Mouse (Mus musculus) WW6 (cell line): ENCODE results near the gene Slc44a3.
A peak's percentile ranks its signal among the peaks of the same experiment; 100 is the strongest.

Experiments used
- DNase-seq: peaks from one replicate; pipeline ENCODE4 v3.0.0-alpha.2; 2013; ENCODE audit warnings: low read depth, low spot score

Gene Slc44a3

DNA sequence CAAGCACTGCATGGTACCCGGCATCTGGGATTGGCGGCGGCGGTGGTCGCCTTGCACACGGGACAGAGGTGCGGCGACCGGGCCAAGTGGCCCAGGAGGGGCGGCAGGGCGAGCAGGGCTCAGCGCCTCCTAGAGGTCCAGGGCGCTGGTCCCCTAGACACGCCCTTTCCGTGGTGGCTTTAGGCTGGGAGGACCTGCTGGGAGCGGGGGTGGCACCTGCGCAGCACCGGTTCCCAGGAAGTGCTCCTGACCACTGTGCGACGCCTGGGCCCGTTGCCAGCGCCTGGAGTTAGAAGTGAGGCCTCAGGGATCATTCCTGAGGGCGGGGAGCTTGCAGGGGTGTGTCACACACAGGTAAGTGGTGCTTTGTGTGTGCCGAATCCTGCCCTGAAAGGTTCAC, at the start of gene Slc44a3:
Gene Slc44a3, minus strand, starts transcription at position 229 of the 400 bp plus-strand sequence.
- DNase-seq: no peak

DNA sequence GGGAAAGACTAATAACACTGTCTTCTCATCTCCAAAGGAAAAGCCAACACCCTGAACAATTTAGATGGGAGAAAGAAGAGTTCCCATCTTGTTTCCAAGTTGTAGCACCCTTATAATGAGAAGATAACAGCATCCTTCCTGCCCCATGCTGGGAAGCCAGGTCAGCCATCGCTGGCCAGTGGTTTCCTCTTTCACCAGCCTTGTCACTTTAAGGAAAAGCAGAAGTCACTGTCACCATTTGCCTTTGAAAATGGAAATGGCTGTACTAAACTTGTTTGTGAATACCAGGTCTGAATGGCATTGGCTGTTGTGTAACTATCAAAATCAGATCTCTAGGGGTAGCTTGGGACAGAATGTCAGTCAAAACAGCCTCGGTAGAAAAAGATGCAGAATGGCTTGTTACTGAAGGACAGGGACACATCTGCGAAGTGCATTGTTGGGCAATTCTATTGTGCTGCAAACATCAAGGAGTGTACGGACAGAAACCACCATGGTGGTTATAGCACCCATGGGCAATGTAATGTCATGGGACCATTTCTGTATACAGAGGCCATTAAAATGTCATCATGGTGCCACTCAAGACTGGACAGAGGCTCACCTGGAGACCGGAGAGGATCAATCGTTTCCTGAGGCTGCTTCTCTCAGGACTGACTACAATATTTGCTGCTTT, 47.8 kb upstream of the Slc44a3 start:
- no peak for DNase-seq

DNA sequence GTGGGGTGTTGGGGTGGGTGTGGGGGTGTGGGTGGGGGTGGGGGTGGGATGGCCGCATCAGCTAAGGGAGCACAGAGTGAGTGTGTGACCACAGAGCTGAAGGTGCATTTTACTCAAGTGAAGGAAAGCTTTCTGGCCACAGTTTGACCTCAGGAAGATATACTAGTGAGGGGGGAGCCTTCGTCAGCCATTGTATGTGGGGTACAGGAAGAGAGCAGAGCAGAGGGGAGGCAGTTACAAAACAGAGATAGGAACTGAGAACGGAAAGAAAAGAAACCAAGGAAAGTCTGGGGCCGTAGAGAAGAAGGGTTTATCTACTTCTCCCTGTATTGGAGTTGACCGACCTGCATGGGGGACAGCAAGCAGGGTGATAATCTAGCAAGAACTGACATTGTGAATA, 47.2 kb upstream of the Slc44a3 start:
- DNase-seq: no peak

DNA sequence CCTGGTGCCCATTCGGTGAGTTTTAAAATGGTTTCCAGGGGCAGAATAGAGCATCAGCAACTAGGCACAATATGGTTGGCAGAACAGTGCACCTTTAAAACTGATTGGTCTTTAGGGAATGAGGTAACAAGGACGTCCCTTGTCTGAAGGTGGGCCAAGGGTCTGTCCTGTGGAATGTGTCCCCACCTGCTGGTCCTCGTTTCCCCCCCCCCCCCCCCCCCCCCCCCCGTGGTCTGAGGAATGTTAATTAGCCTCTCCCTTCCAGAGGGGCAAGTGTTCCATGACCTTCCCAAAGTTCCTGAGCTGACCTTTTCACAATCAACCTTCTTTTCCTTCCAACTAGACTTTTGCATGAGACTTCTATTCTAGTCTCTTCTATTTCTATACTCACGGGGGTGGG, 46.5 kb upstream of the Slc44a3 start:
- DNase-seq: no peak

DNA sequence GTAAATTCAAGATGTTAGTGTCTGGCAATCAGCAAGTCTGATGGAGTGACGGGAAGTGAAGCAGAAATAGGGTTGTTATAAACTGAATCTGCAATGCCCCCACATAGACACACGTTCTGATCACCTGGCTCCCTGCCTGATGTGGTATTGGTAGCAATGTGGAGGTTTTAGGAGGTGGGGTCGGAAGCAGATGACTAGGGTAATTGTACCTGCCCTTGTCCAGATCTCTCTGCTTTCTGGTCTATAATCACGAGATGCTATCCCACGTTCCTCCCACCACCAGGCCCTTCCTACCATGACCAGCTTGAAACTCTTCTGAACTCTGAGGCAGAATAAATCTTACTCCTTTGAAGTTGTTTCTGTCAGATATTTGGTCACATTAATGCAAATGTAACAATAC, 45.4 kb upstream of the Slc44a3 start:
- no peak for DNase-seq

DNA sequence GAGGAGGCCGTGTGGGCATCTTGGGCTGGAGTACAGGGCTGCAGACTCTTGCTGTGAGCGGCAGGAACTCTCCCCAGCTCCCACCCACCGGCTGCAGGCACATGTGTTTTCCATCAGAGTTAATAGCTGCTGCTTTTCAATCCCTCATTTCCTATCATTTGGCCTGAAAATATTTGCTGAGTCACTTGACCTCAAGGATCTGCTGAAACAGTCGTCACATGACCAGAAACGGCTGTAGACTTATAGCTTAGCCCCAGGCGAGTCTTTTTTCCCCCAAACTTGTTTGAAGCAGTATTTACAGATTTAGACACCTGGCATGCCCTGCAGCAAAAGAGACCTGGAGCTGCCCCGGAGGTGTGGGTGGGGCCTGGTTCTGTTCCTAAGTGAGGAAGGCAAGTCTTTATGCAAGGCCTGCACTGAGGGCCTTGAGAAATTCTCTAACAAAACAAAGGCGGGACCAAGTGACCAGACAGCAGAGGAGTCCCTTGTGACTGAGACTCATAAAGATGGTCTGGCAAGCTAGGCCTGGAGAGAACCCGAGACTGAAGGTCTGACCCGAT, 44.9 kb upstream of the Slc44a3 start:
- DNase-seq: peak; percentile 86

DNA sequence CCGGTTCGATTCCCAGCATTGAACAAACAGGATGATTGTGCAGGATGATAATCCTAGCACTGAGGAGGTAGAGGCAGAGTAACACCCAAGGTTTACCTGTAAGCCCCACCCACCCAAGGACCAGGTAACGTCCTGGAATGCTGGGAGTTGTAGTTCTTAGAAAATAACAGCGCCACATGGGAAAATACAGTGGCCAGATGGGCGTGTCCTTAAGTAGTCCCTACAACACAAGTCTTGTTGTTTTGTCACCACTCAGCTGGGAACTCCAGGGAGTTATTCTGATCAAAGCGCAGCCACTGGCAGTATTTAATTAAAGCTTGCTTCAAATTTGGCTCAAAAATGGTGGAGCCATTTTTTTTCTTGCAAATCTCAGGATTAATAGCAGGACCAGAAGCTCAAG, 44.2 kb upstream of the Slc44a3 start:
- peak; percentile 76 for DNase-seq

DNA sequence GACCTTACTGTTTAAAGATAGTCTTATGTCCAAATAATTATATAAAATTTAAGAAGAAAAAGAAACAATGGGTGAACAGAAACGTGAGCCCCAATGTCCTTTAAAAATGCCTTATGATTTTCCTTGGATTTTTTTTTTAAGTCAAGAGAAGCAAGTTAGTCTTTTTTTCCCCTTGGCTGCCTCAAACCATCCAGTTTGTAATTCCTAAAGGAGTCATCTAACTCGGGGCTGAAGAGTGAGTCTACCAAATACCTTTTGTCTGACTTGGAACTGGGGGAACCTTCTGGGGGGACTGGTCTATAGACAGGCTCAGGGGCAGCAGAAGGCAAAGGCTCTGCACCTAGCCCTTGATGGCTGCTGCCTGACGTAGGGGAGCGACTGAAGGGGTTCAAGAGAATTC, 42.2 kb upstream of the Slc44a3 start:
- no peak for DNase-seq

DNA sequence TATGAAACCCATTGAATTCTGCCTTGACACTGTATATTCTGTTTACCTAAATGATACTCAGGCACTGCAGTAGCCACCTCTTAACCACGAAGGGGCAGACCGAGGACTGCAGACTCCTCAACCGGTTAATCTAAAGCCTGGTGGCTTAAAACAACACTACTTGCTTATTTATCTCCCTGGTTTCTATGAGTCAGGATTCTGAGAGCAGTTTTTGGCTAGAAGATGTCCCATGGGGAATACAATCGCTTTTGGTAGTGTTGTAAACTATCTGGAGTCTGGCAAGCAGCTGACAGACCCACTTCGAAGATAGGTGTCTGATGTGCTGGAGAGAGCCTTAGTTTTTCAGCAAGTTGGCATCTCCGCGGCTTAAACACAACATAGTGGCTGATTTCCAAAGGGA, 41.7 kb upstream of the Slc44a3 start:
- no peak for DNase-seq

DNA sequence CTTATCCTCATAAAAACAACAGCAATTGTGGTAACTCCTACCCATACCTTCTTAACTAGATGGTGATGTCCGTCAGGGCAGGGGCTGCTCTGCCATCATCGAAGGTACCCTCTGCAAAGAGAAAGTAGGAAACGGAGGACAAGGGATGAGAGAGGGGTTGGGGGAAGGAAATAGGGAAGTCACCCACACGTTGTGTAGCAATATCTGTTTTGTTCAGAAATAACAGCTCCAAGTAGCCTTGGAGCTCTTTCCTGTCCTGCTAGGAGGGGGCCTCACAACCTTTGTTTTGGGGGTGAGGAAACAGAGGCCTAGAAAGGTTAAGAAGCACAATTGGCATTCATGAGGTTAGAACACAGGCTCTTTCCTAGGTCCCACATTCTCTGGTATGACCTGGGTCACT, 39.3 kb upstream of the Slc44a3 start:
- DNase-seq: no peak

DNA sequence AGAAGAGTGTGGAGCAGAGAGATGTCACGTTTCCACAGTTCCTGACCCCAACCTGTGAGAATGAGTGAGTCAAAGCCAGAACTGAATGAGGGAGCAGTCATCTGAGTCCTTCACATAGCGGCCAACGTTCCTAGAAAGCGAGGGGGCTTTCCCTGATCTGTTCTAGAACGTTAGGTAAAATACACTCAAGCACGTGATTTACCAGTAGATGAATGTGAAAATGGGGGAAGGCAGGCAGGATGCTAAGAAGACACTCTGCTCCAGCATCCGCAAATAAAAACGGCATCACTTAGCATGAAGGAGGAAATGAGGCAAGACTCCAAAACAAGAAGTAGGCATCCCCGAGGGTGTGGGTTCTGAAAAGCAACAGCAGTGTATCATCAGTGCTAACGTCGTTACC, 38.4 kb upstream of the Slc44a3 start:
- DNase-seq: no peak

DNA sequence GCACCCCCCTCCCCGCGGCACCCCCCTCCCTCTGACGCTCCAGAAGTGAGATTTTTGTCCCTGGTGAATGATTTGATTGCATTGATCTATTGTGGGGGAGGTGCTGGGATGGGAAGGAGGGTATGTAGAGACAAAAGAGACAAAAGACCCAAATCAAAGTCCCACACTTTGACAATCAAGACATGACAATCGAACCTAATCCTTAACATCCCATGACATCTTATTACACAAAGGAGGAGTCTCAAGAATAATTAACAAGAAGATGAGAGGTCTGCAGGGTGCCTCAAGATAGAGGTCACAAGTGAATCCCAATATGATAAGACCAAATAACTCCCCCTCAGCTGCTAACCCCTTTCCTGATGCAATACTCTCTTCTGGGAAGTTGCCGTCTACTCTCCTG, 37.6 kb upstream of the Slc44a3 start:
- DNase-seq: no peak

DNA sequence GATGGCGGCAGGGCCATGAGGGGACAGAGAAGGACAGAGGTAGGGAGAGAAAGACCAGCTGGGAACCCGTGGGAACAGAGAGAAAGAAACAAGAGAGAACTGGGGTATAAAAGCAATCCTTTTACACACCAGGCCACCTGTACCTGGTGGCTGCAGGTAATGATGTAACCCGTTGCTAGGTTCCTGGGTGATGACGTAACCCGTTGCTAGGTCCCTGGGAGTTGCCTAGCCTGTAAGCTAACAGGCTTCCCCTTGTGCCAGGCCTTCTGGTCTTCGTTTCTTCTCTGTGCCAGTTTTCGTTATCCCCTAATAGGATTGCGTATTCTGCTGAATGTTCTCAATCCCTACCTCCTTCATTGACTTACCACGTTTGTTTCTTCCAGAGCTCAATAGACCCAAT, 36.8 kb upstream of the Slc44a3 start:
- DNase-seq: no peak

DNA sequence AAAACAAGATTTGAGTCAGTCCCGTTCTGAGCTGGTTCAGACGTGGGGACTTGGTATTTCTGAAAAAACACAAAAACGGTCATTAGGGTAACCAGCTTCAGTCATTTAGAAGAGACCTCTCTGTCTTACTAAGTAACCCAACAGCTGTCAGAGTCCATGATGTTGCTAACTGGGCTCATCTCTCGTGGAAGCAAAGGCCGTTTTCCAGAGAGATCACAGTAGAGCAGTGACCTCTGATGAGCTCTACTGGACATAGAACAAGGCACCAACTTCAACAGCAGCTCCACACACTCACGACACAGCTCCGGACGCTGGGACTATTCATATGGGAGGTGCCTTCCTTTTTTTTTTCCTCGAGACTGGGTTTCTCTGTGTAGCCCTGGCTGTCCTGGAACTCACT, 35.7 kb upstream of the Slc44a3 start:
- no peak for DNase-seq

DNA sequence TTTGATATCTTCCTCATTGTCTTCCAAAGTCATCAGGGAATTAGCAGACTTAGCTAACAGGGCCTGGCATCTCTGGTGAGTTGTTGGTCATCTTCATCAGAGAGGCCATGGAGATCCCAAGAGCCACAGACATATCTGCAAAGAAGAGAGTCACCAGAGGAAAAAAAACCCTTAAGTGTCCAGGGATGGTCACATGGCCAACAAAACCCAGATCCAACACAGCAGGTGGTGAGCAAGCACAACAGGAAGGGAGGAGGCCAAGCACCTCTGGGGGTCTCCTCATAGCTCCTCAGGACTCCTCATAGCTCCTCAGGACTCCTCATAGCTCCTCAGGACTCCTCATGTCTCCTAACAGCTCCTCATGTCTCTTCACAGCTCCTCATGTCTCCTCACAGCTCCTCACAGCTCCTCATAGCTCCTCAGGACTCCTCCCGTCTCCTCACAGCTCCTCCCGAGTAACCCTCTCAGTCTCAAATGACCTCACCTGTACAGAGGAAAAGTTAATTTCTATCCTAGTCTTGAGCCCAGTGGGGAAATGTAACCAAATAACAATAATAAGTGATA, 35.2 kb upstream of the Slc44a3 start:
- DNase-seq: no peak

DNA sequence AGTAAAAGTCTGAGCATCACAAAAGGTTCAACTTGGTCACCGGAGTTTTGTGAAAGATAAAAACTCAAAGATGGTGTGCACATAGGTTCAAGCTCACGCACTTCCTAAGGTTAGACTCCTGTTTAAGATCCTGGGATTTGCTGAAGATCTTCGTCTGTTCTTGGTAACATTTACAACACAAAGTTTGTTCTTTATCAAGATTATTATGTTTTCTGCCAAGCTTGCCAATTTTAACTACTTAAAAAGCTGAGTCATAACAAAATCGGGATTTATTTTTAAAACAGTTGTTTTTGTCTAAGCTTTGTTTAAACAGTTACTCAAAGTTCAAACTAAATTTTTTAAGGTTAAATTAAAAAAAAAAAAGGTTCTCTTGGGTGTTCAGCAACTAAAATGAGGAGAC, 34.7 kb upstream of the Slc44a3 start:
- DNase-seq: no peak

DNA sequence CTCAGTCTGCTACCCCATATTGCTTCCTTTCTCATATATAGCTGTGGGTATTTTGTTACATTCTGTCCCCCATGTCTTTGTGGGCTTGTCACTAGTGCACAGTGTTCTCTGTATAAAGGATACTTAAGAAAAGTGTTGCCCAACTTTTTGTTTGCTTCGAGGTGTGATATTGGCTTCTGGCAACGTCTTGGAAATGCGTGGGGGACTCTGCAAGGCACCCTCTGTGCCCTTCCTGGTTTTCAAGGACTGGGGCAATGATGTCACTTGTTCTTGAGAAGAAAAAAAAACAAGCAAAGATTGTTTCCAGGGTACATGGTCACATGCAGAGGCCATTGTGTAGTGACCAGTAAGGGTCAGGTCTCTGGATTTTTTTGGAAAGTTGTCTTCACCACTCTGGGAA, 29.6 kb upstream of the Slc44a3 start:
- DNase-seq: no peak

DNA sequence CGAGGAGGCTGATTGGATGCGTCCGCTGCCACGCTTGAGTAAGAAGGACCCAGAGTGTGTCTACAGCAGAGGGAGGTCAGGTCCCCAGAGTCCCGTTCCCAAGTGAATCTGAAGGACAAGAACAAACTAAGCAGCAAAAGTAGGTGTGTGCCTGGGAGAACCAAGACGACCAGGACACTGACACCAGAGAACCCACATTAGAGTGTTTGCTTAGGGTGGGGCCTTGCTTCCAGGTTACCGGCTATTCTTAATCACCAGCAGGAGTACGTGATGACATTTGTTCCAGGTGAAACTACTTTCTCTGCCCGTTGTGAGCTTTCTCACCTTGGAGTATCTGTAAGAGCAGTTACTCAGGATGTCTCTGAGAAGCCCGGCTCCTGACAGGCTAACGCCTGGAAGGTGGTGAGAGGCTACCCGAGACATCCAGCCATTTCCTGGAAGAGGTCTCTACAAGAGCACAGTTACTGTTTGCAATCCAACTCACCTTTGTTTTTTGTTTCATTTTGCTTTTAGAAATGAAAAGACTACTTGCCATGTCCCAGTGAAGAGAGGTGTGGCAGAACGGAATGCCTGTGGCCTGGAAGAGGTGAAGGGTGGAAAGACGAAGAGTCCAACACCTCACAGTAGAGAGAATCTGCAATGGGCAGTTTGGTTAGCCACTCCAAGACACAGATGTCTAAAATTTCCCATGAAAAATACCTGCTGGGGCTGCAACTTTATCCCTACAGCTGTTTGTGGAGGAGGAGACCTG, 28.1 kb upstream of the Slc44a3 start:
- no peak for DNase-seq

DNA sequence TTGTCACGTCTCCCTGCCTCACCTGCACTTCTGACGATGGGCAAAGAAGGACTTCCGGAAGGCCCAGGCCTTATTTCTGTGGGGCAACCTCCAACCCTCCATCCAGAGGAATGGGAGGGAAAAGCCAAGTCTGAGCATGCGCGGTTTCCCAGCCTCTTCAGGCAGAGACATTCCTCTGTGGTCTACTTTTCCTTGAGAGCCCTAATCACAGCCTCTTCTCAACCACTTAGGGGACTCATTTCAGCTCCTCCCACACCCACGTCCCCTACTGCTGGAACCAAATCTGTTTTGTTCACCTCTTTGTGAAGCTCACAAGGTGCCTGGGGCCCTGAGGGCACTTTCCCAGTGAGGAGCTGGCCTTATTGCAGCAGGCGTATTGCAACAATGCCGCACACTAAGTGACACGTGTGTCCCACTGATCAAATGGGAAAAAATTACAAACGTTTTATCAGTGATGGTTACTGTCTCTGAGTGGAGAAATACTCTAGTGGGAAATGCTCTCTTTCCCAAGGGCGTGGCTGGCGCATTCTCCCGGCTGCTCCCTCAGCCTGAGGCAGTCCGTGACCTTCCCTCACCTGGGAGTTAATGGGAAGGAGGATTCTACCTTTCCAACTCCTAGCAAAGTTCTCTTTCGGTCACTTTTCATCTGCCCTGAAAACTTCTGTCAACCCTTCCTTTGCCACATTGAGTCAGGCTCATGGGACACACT, 27.4 kb upstream of the Slc44a3 start:
- peak; percentile 65 for DNase-seq

DNA sequence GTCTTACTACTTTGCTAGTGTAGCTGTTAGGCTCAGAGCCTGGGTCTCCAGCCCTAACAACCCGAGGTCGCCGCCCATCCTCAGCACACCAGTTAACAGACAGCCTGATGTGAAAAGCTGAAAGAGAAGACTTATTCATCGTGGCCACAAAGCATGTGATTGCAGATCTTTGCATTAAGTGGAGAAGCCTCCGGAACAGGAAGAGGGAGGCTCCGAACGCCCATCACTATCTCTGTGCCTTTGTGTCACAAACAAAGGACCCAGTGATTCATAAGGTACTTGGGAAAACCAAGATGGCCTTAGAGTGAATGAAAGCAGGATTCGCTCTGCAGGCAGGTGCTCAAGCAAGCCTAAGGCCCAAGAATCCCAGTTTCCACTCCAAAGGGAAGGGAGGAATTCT, 26.7 kb upstream of the Slc44a3 start:
- DNase-seq: no peak

DNA sequence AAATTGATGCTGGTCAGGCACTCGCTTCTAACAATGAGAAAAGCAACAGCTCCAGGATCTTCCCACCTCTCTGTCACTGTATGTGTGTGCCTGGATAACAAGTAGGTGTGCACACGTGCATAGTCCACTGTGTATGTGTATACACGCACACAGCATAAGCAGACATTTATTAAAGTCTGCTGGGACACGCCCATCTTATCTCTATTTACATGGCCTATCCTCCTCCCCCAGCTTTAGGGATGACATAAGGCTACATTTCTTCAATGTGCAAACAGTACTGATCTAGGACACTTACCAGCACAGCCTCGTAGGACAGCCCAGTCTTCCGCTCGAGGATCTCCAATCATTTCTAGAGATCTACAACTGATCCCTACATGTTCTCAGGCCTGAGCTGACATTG, 24.1 kb upstream of the Slc44a3 start:
- no peak for DNase-seq

DNA sequence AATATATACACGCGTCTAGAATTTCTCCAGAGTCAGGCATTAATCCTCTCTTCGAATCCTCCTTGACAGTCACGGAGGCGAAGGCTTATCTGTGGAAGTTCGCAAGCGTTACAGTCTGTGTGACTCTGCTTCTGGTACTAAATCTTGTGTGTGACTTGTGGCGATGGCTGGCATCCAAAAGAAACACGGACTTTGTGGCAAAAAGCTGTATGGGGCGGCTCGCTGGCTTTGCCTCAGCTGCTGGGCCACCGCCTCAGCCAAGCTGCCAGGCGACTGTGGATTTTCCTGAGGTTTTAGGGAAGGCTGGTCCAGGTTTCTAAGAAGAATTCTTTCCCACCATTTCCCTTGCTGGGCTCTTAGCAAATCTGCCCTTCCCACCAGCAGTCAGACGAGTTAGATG, 21.1 kb upstream of the Slc44a3 start:
- DNase-seq: no peak
